Mouse (Mus musculus) layer of hippocampus, postnatal 14 days (tissue): ENCODE results near the gene Galnt7. TPM values are rescaled to one million over a fixed set of nuclear protein-coding genes. Genes with fewer than 3 reads are reported as not detected.
"Not testable (repeated sequence)": the region's sequence is repeated elsewhere in the genome, so short reads cannot be mapped to it uniquely, and the experiment has no call there.

ENCODE experiments used
- DNase-seq, 2 experiments: peaks; one replicate each; pipeline ENCODE4 v3.0.0; 2021 to 2022; ENCODE audit warnings: low spot score in 2 of 2, mixed read lengths in 1 of 2
- total RNA-seq, 2 experiments: library from RNA; stranded (reverse); gene quantifications; 2 replicates each; pipeline ENCODE4 v1.2.3; 2021

Galnt7 gene
- total RNA-seq, 2 experiments from 2014 or later = 9.4 to 10.9 TPM

DNA sequence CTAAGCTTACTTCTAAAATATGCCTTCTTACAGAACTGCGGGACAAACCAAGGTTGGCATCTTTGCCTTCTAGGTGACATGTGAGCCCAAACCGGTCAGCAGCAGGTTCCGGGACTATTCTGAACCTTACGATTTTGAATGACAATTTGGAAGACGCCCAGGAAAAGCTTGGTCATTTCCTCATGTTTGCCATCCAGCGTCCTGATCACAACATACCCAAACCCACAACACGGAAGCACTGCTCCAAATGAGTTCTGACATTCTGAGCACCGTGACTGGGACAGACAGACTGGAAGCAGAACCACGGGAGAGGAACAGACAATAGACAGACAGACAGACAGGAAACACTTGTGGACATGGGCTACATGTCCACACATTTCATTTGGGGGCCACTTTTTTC, 111.4 kb downstream of the Galnt7 start:
- DNase-seq = no peak

GRCm38 (mm10) chr8:57540951-57541350, 111.9 kb downstream of the Galnt7 start:
- no peak for DNase-seq

- DNase-seq = peak; percentile 63 to 79
These were observed 112.6 kb downstream of the Galnt7 start for GRCm38 (mm10) chr8:57540110-57540838.

DNA sequence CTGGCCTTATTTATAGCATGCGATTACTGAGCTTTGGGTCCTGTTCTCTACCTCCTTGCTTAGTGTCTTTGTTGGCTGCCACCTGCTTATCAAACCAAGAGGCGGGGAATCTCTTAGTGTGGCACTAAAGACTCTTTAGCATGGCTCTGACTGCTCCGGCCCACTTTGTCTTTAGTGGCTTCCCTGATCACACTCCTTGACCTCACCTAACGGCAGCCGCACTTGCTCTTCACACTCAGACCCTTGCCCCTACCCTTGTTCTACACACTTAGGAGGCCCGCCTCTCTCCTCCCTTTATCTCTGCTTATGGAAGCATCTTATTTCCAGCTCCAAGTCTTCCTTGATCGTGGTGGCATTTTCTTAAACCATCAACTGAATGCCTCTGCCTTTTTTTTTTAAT, 114.2 kb downstream of the Galnt7 start:
- no peak for DNase-seq

- DNase-seq = no peak
These were observed 116.7 kb downstream of the Galnt7 start for GRCm38 (mm10) chr8:57536167-57536566.

- no peak for DNase-seq
These were observed 118.3 kb downstream of the Galnt7 start for GRCm38 (mm10) chr8:57534495-57534894.

DNA sequence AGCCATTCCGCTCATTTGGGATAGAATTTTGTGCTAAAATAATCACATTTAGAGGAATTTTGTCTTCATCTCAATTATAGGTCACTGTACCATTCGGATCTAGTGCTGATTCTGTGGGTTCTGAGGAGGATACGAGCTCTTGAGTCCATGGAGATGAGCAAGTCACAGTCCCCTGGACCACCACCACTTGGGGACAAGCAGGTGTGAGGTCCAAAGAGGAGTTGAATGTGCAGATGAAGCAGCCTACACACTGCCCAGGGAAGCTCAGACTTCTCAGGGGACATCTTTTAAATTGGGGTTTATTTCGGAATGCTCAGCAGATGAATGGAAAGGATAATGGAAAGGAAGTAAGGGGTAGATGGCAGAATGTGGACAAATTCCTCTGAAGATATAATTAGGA, 119.7 kb downstream of the Galnt7 start:
- no peak for DNase-seq

DNA sequence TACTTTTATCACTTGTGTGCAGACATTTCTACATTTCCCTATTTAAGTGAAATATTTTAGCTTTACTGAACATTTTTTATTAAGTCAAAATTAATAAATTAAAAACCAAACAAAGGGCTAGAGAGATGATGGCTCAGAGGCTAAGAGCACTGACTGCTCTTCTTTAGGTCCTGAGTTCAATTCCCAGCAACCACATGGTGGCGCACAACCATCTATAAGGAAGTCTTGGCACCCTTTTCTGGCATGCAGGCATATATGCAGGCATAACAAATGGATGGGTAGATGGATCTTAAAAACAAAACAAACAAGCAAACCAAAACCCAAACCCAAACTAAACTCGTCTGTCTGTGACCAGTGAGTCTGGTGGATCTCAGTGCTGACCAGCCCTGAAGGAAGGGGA, 120.6 kb downstream of the Galnt7 start:
- no peak for DNase-seq

- peak; percentile 80 to 84 for DNase-seq
These were observed 122.0 kb downstream of the Galnt7 start for GRCm38 (mm10) chr8:57530666-57531349.

DNA sequence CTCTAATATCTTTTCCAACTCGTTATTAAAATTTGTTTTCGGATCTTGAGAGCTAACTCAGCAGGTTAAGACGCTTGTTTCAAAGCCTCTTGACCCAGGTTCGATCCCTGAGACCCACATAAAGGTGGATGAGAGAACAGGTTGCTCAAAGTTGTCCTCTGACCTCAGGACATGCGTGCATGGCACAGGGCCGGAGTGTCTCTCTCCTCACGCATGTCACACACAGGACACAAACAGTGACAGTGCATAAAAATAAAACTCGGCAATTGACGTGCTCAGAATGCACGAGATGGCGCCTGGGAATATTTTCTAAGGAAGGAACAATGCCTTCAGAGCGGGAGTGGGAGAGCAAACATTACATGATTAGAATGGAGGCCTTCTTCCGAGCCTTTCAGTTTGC, 122.6 kb downstream of the Galnt7 start:
- no peak for DNase-seq

DNA sequence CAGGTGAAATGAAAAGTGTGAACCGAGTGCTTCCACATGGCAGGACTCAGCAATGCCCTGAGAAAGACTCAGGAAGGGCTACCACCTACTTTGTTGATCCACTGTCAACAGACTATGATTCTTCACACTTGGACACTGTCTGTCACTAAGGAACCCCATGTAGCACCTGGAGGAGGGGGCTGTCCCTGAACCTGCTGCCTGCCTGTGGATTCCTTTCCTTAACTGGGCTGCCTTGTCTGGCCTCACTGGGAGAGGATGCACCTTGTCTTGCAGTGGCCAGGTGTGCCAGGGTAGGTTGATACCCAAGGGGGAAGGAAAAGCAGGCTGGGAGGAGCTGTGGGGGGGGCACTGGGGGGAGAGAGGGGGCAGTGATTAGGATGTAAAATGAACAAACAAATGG, 124.8 kb downstream of the Galnt7 start:
- no peak for DNase-seq

GRCm38 (mm10) chr8:57520186-57520786, 132.5 kb downstream of the Galnt7 start:
- no peak for DNase-seq

DNA sequence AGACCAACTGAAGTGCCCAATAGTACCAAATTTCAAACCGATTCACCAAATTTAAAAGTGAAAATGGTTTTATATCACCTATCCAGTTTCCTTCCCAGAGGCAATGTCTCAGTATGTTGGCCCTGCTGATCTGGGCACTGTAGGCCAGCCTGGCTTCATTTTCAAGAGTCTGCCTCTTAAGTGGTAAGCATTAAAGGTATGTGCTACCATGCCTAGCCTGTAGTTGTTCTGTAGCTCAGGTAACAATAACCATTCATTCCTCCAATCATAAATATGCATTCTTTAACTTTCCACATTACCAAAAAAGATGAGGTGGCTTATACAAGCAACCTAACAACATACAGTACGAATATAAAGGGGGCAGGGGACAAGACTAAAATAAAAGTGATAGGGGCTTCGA, 135.1 kb downstream of the Galnt7 start:
- DNase-seq = no peak

DNA sequence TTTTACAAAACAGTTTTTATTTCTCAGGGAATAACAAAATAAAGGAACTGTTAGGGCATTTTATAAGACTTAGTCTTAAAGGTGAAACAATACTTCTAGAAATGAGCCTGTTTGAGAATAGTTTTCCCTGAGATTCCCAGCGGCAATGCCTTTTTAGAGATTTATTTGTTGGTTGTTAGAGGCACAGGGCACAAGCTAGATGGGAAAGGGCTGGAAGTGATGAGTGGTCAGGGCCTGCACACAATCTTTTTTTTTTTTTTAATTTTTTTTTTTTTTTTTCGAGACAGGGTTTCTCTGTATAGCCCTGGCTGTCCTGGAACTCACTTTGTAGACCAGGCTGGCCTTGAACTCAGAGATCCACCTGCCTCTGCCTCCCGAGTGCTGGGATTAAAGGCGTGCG, 136.1 kb downstream of the Galnt7 start:
- not testable (repeated sequence) for DNase-seq

DNA sequence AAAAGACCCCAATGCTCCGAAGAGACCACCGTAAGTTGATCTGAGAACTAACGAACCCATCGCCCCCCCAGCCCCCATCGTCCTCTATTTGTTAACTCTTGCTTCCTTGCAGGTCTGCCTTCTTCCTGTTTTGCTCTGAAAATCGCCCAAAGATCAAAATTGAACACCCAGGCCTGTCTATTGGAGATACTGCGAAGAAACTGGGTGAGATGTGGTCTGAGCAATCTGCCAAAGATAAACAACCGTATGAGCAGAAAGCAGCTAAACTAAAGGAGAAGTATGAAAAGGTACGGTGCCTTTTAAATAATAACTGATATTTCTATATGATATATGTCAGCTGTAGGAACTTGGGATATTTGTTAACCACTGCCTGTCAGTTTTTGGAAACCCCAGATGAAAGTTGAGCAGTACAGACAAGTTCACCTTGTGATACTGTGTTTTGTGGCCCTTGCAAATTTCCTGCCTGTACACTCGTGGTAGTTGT, 139.6 kb downstream of the Galnt7 start:
- DNase-seq = not testable (repeated sequence)

DNA sequence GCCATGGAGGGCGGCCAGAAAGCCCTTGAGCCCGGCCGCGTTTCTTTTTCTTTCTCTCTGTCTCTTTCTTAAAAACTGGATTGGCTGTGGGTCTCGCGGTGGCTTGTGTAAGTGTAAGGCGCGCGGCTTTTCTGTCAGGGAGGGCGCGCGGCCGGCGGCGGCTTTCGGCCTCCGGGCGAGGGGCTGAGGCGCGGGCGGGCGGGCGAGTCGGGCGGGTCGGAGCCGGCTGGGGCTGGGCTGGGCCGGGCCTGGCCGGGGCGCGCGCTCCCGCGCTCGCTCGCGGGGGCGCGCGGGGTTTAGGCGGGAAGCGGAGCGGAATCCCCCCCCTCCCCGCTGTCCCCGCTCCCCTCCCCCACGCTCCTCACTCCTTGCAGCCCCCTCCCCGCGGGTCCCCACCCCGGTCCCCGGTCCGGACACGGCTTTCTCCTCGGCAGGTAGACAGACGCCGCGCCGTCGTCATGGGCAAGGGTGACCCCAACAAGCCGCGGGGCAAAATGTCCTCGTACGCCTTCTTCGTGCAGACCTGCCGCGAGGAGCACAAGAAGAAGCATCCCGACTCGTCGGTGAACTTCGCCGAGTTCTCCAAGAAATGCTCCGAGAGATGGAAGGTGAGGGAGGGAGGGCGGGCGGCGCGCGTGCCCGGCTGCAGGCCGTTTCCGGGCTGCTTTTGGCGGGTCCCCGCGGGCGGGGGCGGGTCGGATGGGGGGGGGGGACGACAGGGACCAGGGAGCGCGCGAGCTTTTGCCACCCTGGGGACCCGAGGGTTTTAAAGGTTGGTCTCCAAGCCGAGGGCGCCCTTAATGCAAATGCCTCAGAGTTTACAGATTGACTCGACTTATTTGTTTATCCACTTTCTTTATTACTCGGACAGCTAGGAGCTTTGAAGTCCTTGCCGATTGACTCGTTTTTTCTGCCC, 140.4 kb downstream of the Galnt7 start:
- no peak for DNase-seq

DNA sequence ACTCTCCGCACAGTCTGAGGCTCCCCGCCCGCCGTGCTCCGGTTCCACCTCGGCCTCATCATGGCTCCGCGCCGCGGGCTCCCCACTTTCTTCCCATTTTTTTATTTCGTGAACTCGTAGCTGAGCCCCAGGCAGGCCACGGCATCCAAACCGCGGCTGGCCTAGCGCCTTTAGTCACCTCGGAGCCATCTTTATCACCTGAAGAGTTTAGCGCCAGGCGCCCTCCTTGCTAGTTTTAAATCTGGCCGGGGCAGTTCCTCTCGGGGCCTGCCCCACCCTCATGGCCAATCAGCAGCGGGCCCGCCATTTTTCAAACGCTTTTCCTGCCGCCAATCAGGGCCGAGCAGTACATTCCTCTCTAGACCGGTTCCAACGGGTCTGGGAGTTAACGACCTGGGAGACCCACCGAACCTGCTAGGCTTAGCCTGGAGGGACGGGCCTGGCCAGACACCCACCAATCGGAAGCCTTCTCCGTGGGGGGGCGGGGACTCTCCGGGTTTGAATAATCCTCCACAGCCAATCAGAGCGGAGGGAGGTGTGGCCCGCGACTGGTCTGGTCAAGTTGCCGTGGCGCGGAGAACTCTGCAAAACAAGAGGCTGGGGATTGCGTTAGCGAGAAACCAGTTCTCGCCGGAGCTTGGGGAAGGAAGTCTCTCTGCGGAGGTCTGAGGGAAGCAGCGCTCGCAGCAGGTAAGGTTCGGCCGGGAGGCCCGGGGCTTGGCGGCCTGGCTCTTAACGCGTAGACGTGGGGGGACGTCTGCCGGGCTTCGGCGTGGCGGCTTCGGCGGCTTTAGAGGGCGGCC, 141.3 kb downstream of the Galnt7 start, which contains the start of gene Hmgb2:
Hmgb2 (plus strand) TSS at position 592 of the 803 bp plus-strand sequence.
- DNase-seq = peak; percentile 98 to 100

DNA sequence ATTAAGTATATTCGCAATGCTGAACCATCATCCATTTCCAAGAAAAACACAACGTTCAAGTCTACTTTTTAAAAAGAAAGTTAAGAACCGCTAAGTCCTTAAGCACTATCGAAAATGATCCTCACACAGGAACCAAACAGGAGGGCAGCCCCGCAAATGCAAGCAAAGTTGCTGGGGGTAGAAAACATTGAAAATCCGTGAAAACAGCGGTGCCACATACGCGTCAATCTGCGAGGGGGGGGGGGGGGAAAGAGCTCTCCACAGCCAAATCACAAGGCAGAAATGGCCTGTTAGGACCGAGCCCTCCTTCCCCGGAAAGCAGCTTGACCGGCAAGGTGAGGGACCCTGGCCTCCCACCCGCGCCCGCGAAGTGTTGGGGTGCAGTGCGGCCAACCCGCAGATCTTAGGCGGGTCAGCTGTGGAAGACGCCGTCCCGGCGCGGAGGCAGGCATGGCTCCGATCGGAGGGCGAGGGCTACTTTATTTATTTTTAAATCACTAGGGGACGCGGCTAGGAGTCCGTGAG, 142.0 kb downstream of the Galnt7 start:
- no peak for DNase-seq

- DNase-seq = no peak
These were observed 144.2 kb downstream of the Galnt7 start for GRCm38 (mm10) chr8:57508657-57509056.

- DNase-seq = no peak
These were observed 145.2 kb downstream of the Galnt7 start for GRCm38 (mm10) chr8:57507556-57508063.
